Mouse (Mus musculus): ENCODE measurements around the gene Ly6c1.
"Not testable (repeated sequence)": the region's sequence is repeated elsewhere in the genome, so short reads cannot be mapped to it uniquely, and the experiment has no call there.

- TF ChIP-seq POLR2A (IDR thresholded peaks at IDR 0.05; ENCODE audit: insufficient read depth, low read length); CTCF (IDR thresholded peaks at IDR 0.05; ENCODE audit: low read depth, low read length); EP300 (IDR thresholded peaks at IDR 0.05; ENCODE audit: insufficient read depth, low read depth, low read length): not testable (repeated sequence)
Measured at GRCm38 (mm10) chr15:75047970-75048320, 685 bp downstream of the Ly6c1 start.
